Mouse (Mus musculus): Measurements from ENCODE around the gene Creb1. TPM values are rescaled to one million over a fixed set of nuclear protein-coding genes. Genes with fewer than 3 reads are reported as not detected.

The Creb1 gene
- 13.9 and 14.2 TPM in 2 replicates for polyA plus RNA-seq (2015; fragmentation: Nextera tagmentation; extraction: Ambion mirVana)

GRCm38 (mm10) chr1:64532589-64533470, at the start of gene Creb1:
Creb1 (plus strand) TSS chr1:64532645.

GRCm38 (mm10) chr1:64616881-64617714, 84.7 kb downstream of the Creb1 start, which contains the start of gene Mettl21a:
Mettl21a (minus strand) TSS chr1:64617242.

Other genes with a start within 250 kb of the Creb1 start
- gene Mettl21a, start 84.6 kb downstream of the Creb1 start, polyA plus RNA-seq (2015; fragmentation: Nextera tagmentation; extraction: Ambion mirVana) = 10.5 and 10.8 TPM in 2 replicates
- 2.1 and 2.4 TPM in 2 replicates for gene Ccnyl1, start 157.8 kb downstream of the Creb1 start, polyA plus RNA-seq (2015; fragmentation: Nextera tagmentation; extraction: Ambion mirVana)
- gene Fzd5, start 205.1 kb downstream of the Creb1 start, polyA plus RNA-seq (2015; fragmentation: Nextera tagmentation; extraction: Ambion mirVana) = 0.94 and 1.2 TPM in 2 replicates

Measured in spleen, postnatal 0 days (tissue).